Mouse (Mus musculus): ENCODE measurements at regions not wholly inside any gene's neighbourhood (a gene's known extent, or its start where the extent isn't known, plus 50 kb on each side); places are given as distances from the start of the nearest gene placed in this dataset.
"Not testable (repeated sequence)": the region's sequence is repeated elsewhere in the genome, so short reads cannot be mapped to it uniquely, and the experiment has no call there.

DNA sequence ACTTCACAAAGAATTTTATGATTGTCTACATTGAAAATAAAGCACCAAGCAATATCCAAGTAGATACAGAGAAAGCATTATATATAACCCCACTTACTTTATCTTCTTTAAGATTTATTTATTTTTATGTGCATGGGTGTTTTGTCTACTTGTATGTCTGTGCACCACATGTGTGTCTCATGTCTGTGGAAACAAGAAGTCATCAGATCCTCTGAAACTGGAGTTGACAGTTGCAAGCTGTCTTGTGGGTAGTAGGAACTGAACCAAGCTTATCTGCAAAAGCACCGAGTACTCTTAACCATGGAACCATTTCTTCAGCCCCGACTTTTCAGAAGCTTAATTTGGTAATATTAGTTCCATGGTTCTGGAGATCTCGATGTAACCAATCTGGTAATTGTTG, 151.2 kb upstream of the Tet2 start:
- 86% methylated on average over 3 of the region's 3 CpGs for WGBS
- TF ChIP-seq EP300 (IDR thresholded peaks at IDR 0.05) (no peak), CTCF (IDR thresholded peaks at IDR 0.05) (no peak)

DNA sequence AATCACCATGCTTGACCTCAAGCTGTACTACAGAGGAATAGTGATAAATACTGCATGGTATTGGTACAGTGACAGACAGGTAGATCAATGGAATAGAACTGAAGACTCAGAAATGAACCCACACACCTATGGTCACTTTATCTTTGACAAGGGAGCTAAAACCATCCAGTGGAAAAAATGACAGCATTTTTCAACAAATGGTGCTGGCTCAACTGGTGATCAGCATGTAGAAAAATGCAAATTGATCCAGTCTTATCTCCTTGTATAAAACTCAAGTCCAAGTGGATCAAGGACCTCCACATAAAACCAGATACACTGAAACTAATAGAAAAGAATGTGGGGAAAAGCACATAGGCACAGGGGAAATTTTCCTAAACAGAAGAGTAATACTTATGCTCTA, 159.9 kb upstream of the Tet2 start:
- not testable (repeated sequence) for H3K36me3 ChIP-seq (ENCODE audit: insufficient read depth, low read length); H3K4me1 ChIP-seq (ENCODE audit: insufficient read depth, low read depth, low read length); H3K27me3 ChIP-seq (replicated peaks; ENCODE audit: insufficient read depth, low read length); ATAC-seq; H3K4me2 ChIP-seq (replicated peaks; ENCODE audit: low read depth, low read length); H3K4me3 ChIP-seq (ENCODE audit: low read depth, low read length); H3K9ac ChIP-seq (replicated peaks; ENCODE audit: low read depth); H3K9me3 ChIP-seq (ENCODE audit: low read length); DNase-seq (ENCODE audit: low spot score); H3K27ac ChIP-seq (ENCODE audit: low read length)

More for the DNA sequence above, 151.2 kb upstream of the Tet2 start:
- no peak overlapping the region for H3K4me2 ChIP-seq (replicated peaks; ENCODE audit: low read depth, low read length)
- no peaks in the 10 kb centered on the region for H3K4me1 ChIP-seq (ENCODE audit: insufficient read depth, low read depth, low read length)
- no peaks in the 10 kb centered on the region for H3K27me3 ChIP-seq (replicated peaks; ENCODE audit: insufficient read depth, low read length)
- no peak overlapping the region for H3K9ac ChIP-seq (replicated peaks; ENCODE audit: low read depth)
- no peak overlapping the region for H3K4me3 ChIP-seq (ENCODE audit: low read depth, low read length)
- H3K36me3 ChIP-seq (ENCODE audit: insufficient read depth, low read length): no peaks in the 10 kb centered on the region
- DNase-seq (ENCODE audit: low spot score) (no peak), ATAC-seq (no peak)
- no peak overlapping the region for H3K27ac ChIP-seq (ENCODE audit: low read length)
- H3K9me3 ChIP-seq (ENCODE audit: low read length): no peaks in the 10 kb centered on the region

DNA sequence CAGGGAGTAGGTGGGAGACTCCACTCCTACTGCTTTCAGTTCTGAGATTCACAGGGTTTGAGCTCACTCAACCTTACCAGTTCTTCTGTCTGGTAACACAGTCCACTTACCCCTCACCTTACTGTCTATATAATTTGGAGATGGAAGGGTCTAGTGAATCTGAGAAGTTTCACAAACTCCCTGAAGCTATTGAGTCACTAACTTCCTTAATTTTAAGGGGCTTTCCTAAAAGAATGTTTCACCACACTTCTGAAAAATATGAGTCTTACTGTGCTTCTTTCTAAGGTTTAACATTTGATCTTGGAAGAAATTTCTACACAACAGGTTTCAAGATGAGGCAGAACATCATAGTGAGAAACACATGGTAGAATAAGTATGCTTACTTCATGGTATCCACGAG, 166.6 kb upstream of the Tet2 start:
- ATAC-seq (no peak), DNase-seq (ENCODE audit: low spot score) (no peak)
- 68% methylated on average over 1 of the region's 1 CpGs for WGBS
- no peaks in the 10 kb centered on the region for H3K9me3 ChIP-seq (ENCODE audit: low read length)
- H3K4me2 ChIP-seq (replicated peaks; ENCODE audit: low read depth, low read length): no peak overlapping the region
- no peaks in the 10 kb centered on the region for H3K4me1 ChIP-seq (ENCODE audit: insufficient read depth, low read depth, low read length)
- TF ChIP-seq EP300 (IDR thresholded peaks at IDR 0.05): no peak
- no peak for TF ChIP-seq CTCF (IDR thresholded peaks at IDR 0.05)
- H3K36me3 ChIP-seq (ENCODE audit: insufficient read depth, low read length): no peaks in the 10 kb centered on the region
- no peaks in the 10 kb centered on the region for H3K27me3 ChIP-seq (replicated peaks; ENCODE audit: insufficient read depth, low read length)
- no peak overlapping the region for H3K9ac ChIP-seq (replicated peaks; ENCODE audit: low read depth)
- H3K4me3 ChIP-seq (ENCODE audit: low read depth, low read length): no peak overlapping the region
- H3K27ac ChIP-seq (ENCODE audit: low read length): no peak overlapping the region

DNA sequence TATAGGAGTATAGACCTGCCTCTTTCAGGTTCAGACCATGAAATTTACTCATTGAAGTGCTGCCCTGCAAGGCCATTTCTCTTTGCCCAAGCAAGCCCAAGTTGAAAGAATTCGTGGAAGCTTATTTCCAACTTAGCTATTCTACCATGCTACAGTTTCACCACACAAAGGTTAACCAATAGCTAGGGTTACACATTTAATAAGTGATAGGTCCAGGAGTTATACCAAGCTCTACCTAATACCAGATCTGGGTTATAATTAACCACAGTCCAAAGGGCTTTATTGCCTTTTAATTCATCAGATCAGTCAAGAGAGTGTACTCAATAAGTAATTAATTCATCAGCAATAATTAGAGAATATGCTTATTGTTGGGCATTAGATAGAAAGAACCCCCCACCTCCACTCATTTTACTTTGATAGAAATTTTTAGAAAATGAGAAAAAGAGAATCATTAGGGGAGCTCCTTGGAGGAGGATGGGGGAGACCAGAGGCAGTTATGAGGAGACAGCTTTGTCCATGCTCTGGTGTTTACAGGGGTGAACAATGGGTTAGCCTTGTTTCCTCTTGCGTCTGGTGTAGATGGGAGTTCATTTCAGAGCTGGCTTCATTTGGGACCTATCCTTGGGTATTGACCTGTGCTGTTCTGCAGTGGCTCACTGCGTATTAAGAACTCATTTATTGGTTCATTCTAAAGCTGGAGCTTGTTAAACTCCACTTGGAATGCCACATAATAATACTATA, 177.8 kb upstream of the Tet2 start:
- 76% methylated on average over 3 of the region's 3 CpGs for WGBS
- no peak for ATAC-seq
- no peak overlapping the region for H3K9ac ChIP-seq (replicated peaks; ENCODE audit: low read depth)
- no peaks in the 10 kb centered on the region for H3K9me3 ChIP-seq (ENCODE audit: low read length)
- H3K27ac ChIP-seq (ENCODE audit: low read length): no peak overlapping the region
- no peaks in the 10 kb centered on the region for H3K27me3 ChIP-seq (replicated peaks; ENCODE audit: insufficient read depth, low read length)
- no peak for TF ChIP-seq EP300 (IDR thresholded peaks at IDR 0.05)
- TF ChIP-seq CTCF (IDR thresholded peaks at IDR 0.05): no peak
- DNase-seq (ENCODE audit: low spot score): no peak
- H3K4me3 ChIP-seq (ENCODE audit: low read depth, low read length): no peak overlapping the region
- H3K4me2 ChIP-seq (replicated peaks; ENCODE audit: low read depth, low read length): no peak overlapping the region
- H3K36me3 ChIP-seq (ENCODE audit: insufficient read depth, low read length): no peaks in the 10 kb centered on the region
- H3K4me1 ChIP-seq (ENCODE audit: insufficient read depth, low read depth, low read length): no peaks in the 10 kb centered on the region

DNA sequence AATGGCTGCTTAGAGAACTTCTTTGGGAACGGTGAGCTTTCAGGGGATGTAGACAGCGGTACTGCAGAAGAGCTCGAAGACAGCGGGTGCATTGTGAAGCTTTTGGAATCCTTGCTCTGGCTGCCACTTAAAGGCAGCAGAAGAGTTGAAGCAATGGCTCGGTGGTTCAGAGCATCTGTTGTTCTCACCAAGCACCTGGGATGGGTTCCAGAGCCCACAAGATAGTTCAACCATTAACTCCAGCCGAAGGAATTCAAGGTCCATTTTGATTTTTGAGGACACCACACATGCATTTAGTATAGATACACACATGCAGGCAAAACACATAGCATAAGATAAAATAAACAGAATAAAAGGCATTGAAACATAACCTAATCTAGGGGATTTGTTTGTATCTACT, 181.9 kb upstream of the Tet2 start:
- Histone ChIP-seq H3K4me2 (replicated peaks; ENCODE audit: low read depth, low read length) (no peak overlapping the region), H3K9ac (replicated peaks; ENCODE audit: low read depth) (no peak overlapping the region), H3K36me3 (ENCODE audit: insufficient read depth, low read length) (no peaks in the 10 kb centered on the region), H3K4me3 (ENCODE audit: low read depth, low read length) (no peak overlapping the region), H3K9me3 (ENCODE audit: low read length) (no peaks in the 10 kb centered on the region), H3K4me1 (ENCODE audit: insufficient read depth, low read depth, low read length) (no peaks in the 10 kb centered on the region), H3K27ac (ENCODE audit: low read length) (no peak overlapping the region), H3K27me3 (replicated peaks; ENCODE audit: insufficient read depth, low read length) (no peaks in the 10 kb centered on the region)
- no peak for TF ChIP-seq EP300 (IDR thresholded peaks at IDR 0.05)
- TF ChIP-seq CTCF (IDR thresholded peaks at IDR 0.05): no peak
- 86% methylated on average over 6 of the region's 6 CpGs for WGBS
- ATAC-seq (no peak), DNase-seq (ENCODE audit: low spot score) (no peak)

DNA sequence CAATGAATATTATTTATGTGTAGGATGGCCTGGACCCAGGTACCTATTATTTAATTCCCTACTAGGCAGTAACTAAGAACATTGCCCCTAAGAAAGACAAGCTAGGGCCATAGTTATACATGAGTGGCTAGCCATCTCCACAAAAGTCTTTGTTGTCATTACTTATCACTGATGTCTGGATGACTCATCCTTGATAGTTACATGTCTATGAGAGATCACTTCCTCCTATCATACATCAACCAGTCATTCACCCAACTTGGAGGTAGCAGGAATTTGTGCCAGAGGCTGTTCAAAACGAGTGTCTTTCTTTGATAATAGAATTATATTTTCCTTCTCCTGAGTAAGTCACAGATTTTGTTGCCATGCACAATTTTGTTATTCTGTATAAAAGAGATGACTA, 190.7 kb upstream of the Tet2 start:
- 39% methylated on average over 1 of the region's 1 CpGs for WGBS

DNA sequence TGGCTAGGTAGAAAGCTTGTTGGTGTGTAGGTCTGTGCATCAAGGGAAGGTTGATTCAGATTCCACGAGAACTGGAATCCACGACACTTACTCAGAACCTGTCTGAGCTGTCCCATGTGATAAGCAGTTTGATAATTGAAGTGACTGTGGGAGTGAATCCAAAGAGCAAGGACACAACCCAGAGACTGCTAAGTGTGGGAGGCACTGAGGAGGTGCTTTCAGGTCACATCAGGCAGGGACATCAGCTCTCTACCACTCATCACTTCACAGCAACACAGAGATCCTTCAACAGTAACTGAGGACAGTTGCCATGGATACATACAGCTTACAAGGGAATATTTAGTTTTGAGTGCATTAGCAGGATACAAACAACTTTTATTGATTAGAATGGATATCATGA, 194.0 kb upstream of the Tet2 start:
- no peak for ATAC-seq
- Histone ChIP-seq H3K4me3 (ENCODE audit: low read depth, low read length) (no peak overlapping the region), H3K9ac (replicated peaks; ENCODE audit: low read depth) (no peak overlapping the region), H3K4me1 (ENCODE audit: insufficient read depth, low read depth, low read length) (no peaks in the 10 kb centered on the region), H3K27ac (ENCODE audit: low read length) (no peak overlapping the region), H3K9me3 (ENCODE audit: low read length) (no peaks in the 10 kb centered on the region), H3K27me3 (replicated peaks; ENCODE audit: insufficient read depth, low read length) (no peaks in the 10 kb centered on the region), H3K4me2 (replicated peaks; ENCODE audit: low read depth, low read length) (no peak overlapping the region), H3K36me3 (ENCODE audit: insufficient read depth, low read length) (no peaks in the 10 kb centered on the region)
- 87% methylated on average over 2 of the region's 2 CpGs for WGBS
- DNase-seq (ENCODE audit: low spot score): no peak
- TF ChIP-seq EP300 (IDR thresholded peaks at IDR 0.05): no peak
- TF ChIP-seq CTCF (IDR thresholded peaks at IDR 0.05): no peak

More for the DNA sequence above, 190.7 kb upstream of the Tet2 start:
- DNase-seq (ENCODE audit: low spot score): no peak
- no peaks in the 10 kb centered on the region for H3K4me1 ChIP-seq (ENCODE audit: insufficient read depth, low read depth, low read length)
- H3K36me3 ChIP-seq (ENCODE audit: insufficient read depth, low read length): no peaks in the 10 kb centered on the region
- no peak overlapping the region for H3K4me3 ChIP-seq (ENCODE audit: low read depth, low read length)
- H3K9me3 ChIP-seq (ENCODE audit: low read length): no peaks in the 10 kb centered on the region
- no peak overlapping the region for H3K27ac ChIP-seq (ENCODE audit: low read length)
- no peaks in the 10 kb centered on the region for H3K27me3 ChIP-seq (replicated peaks; ENCODE audit: insufficient read depth, low read length)
- TF ChIP-seq CTCF (IDR thresholded peaks at IDR 0.05): no peak
- no peak for TF ChIP-seq EP300 (IDR thresholded peaks at IDR 0.05)
- no peak overlapping the region for H3K9ac ChIP-seq (replicated peaks; ENCODE audit: low read depth)
- ATAC-seq: no peak
- no peak overlapping the region for H3K4me2 ChIP-seq (replicated peaks; ENCODE audit: low read depth, low read length)
